Mouse (Mus musculus) forebrain, embryonic 13.5 days (tissue): ENCODE measurements around the gene Tespa1. TPM values are rescaled to one million over a fixed set of nuclear protein-coding genes. Genes with fewer than 3 reads are reported as not detected.
"Not testable (repeated sequence)": the region's sequence is repeated elsewhere in the genome, so short reads cannot be mapped to it uniquely, and the experiment has no call there.

Experiments
- ATAC-seq: fragments of 200-750 bp; cut with Nextera tagmentation; 2 replicates; pipeline ENCODE4 v1.8.0; 2017
- H3K27ac ChIP-seq: fragments of 300-500 bp; sonication (generic); 2 replicates; pipeline ENCODE4 v1.5.1; 2015; ENCODE audit warnings: inconsistent platforms, mild to moderate bottlenecking, moderate library complexity
- H3K27me3 ChIP-seq: fragments of 300-500 bp; sonication (generic); 2 replicates; pipeline ENCODE4 v1.6.1; 2015; ENCODE audit warnings: mild to moderate bottlenecking, inconsistent platforms
- H3K36me3 ChIP-seq: fragments of 300-500 bp; sonication (generic); 2 replicates; pipeline ENCODE4 v1.6.1; 2015; ENCODE audit warnings: mild to moderate bottlenecking, inconsistent platforms; ENCODE audit not compliant: poor library complexity, severe bottlenecking
- H3K4me1 ChIP-seq: fragments of 300-500 bp; sonication (generic); 2 replicates; pipeline ENCODE4 v1.6.1; 2015; ENCODE audit warnings: inconsistent platforms
- H3K4me2 ChIP-seq: fragments of 300-500 bp; sonication (generic); 2 replicates; pipeline ENCODE4 v1.6.1; 2015; ENCODE audit warnings: inconsistent platforms, mild to moderate bottlenecking, moderate library complexity
- H3K4me3 ChIP-seq: fragments of 300-500 bp; sonication (generic); 2 replicates; pipeline ENCODE4 v1.5.1; 2015; ENCODE audit warnings: mild to moderate bottlenecking, inconsistent platforms
- H3K9ac ChIP-seq: fragments of 300-500 bp; sonication (generic); 2 replicates; pipeline ENCODE4 v1.6.1; 2015; ENCODE audit warnings: mild to moderate bottlenecking, inconsistent platforms
- H3K9me3 ChIP-seq: fragments of 300-500 bp; sonication (generic); replicated peaks from 2 replicates; pipeline ENCODE4 v1.6.1; 2016; ENCODE audit warnings: inconsistent platforms
- WGBS: fragments of 180-500 bp; shearing (Covaris S2); methylation state at CpG from one replicate; pipeline ENCODE4 v1.1.7; 2015; 5-methylcytosine and 5-hydroxymethylcytosine counted together
- polyA plus RNA-seq: library from polyadenylated mRNA; unstranded; fragments of >200 nt; fragmentation: Nextera tagmentation; extraction: Ambion mirVana; gene quantifications from 2 replicates; pipeline ENCODE4 v1.2.1, GENCODE M21; 2015

Tespa1 gene
- polyA plus RNA-seq = not detected in 2 replicates

- H3K4me3 ChIP-seq = no peak within 1 kb of the TSS
- H3K9ac ChIP-seq = no peak within 1 kb of the TSS
- no peaks in the 10 kb centered on the region for H3K9me3 ChIP-seq
- WGBS = 88% methylated on average over 5 of the region's 5 CpGs
- no peak for ATAC-seq
- H3K4me2 ChIP-seq = no peak within 1 kb of the TSS
- no peaks in the 10 kb centered on the region for H3K36me3 ChIP-seq
- H3K4me1 ChIP-seq = no peaks in the 10 kb centered on the region
- H3K27me3 ChIP-seq = no peaks in the 10 kb centered on the region
- no peak within 1 kb of the TSS for H3K27ac ChIP-seq
Observed at GRCm38 (mm10) chr10:130322637-130323036, at the start of gene Tespa1. Gene Tespa1 (plus strand): TSS chr10:130322870.

DNA sequence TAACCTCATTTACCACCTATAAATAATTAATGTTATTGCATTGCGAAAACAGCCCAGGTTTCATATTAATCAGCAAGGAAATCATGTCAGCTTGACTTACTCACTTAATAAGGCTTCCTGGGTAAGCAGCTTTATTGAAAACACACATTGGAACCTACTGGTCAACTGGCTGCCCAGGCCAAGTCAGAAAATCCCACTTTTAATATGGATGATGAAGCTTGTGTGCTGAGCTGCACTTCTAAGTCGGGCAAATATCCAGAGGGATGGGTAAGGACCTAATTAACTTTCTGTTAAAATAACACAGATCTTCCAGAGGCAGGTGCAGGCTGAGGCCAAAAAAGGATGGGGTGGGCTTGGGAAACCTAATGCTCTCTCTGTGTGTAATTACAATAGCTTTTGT, 46.9 kb upstream of the Tespa1 start:
- no peak overlapping the region for H3K4me3 ChIP-seq
- H3K9me3 ChIP-seq = no peaks in the 10 kb centered on the region
- no peaks in the 10 kb centered on the region for H3K36me3 ChIP-seq
- H3K4me2 ChIP-seq = no peak overlapping the region
- no peaks in the 10 kb centered on the region for H3K27me3 ChIP-seq
- H3K27ac ChIP-seq = no peak overlapping the region
- no peak for ATAC-seq
- WGBS = 46% methylated on average over 2 of the region's 2 CpGs
- H3K4me1 ChIP-seq = peaks cover 10% of the 10 kb centered on the region; the same call in 1 of the 2 replicates
- no peak overlapping the region for H3K9ac ChIP-seq

GRCm38 (mm10) chr10:130276496-130276895, 46.2 kb upstream of the Tespa1 start:
- Histone ChIP-seq H3K4me1 (peaks cover 10% of the 10 kb centered on the region; the same call in 1 of the 2 replicates), H3K36me3 (no peaks in the 10 kb centered on the region), H3K27ac (no peak overlapping the region), H3K9me3 (no peaks in the 10 kb centered on the region), H3K9ac (no peak overlapping the region), H3K4me3 (no peak overlapping the region), H3K27me3 (no peaks in the 10 kb centered on the region), H3K4me2 (no peak overlapping the region)
- WGBS = 67% methylated on average over 2 of the region's 2 CpGs
- no peak for ATAC-seq

DNA sequence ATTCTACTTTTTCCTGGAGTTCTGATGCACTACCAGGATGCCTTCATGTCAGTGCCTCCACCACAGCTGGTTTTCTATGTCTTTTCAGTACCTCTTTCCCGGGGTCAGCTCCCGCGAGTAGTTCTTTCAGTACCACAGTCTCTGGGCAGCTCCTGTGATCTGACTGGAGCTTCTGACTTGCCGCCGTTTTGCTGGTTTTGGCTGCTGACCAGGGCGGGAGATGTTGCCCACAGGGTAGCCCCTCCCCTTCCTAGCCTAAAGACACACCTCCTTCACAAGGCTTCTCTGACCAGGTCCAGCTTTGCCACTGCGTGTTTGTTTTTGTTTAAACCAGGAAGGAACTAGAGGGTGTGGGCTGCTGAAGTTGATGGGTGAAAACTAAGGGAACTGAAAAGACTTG, 42.6 kb upstream of the Tespa1 start, which contains the start of gene Neurod4:
Gene Neurod4 (minus strand): TSS at position 175 of the 400 bp plus-strand sequence.
- no peak within 1 kb of the TSS for H3K27ac ChIP-seq
- peak; percentile 51; the same call in 1 of the 2 replicates for ATAC-seq

GRCm38 (mm10) chr10:130281982-130282449, 40.7 kb upstream of the Tespa1 start:
- H3K4me2 ChIP-seq = no peak overlapping the region
- no peak overlapping the region for H3K4me3 ChIP-seq
- WGBS = 11% methylated on average over 1 of the region's 1 CpGs
- no peak overlapping the region for H3K9ac ChIP-seq
- H3K36me3 ChIP-seq = no peaks in the 10 kb centered on the region
- peaks cover 5% of the 10 kb centered on the region; the same call in 1 of the 2 replicates for H3K4me1 ChIP-seq
- ATAC-seq = peak; percentile 71
- H3K27ac ChIP-seq = no peak overlapping the region
- H3K27me3 ChIP-seq = no peaks in the 10 kb centered on the region
- no peaks in the 10 kb centered on the region for H3K9me3 ChIP-seq

More for the DNA sequence above, 42.6 kb upstream of the Tespa1 start, which contains the start of gene Neurod4:
- no peaks in the 10 kb centered on the region for H3K36me3 ChIP-seq
- H3K4me1 ChIP-seq = peaks cover 10% of the 10 kb centered on the region; the same call in 1 of the 2 replicates
- H3K9me3 ChIP-seq = no peaks in the 10 kb centered on the region
- no peak within 1 kb of the TSS; the same call in 1 of the 2 replicates for H3K4me3 ChIP-seq
- H3K27me3 ChIP-seq = no peaks in the 10 kb centered on the region
- WGBS = 2% methylated on average over 7 of the region's 7 CpGs
- H3K9ac ChIP-seq = no peak within 1 kb of the TSS; the same call in 1 of the 2 replicates
- peak within 1 kb of the TSS; percentile 42 for H3K4me2 ChIP-seq

DNA sequence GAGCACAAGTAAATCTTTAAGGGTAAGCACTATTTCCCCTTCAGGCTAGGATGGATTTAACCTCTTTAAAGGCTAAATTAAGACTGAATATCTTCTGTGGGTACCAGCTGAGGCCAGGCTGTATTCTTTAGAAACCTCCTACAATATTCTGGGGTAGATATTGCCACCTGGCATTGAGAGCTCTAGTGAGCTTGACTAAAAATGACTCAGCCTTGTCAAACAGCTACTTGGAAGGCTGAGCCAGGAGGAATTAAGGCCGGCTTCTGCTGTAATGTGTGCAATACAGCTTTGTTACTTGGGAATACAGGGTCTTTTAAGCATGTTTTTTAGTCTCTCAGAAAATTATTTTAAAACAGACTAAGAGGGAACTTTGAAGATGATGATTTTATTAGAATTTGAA, 35.5 kb upstream of the Tespa1 start:
- no peak overlapping the region for H3K27ac ChIP-seq
- no peaks in the 10 kb centered on the region for H3K4me1 ChIP-seq
- H3K9ac ChIP-seq = no peak overlapping the region
- no peaks in the 10 kb centered on the region for H3K9me3 ChIP-seq
- no peaks in the 10 kb centered on the region for H3K36me3 ChIP-seq
- no peak overlapping the region for H3K4me2 ChIP-seq
- ATAC-seq = no peak
- no peaks in the 10 kb centered on the region for H3K27me3 ChIP-seq
- 60% methylated on average over 1 of the region's 1 CpGs for WGBS
- no peak overlapping the region for H3K4me3 ChIP-seq

DNA sequence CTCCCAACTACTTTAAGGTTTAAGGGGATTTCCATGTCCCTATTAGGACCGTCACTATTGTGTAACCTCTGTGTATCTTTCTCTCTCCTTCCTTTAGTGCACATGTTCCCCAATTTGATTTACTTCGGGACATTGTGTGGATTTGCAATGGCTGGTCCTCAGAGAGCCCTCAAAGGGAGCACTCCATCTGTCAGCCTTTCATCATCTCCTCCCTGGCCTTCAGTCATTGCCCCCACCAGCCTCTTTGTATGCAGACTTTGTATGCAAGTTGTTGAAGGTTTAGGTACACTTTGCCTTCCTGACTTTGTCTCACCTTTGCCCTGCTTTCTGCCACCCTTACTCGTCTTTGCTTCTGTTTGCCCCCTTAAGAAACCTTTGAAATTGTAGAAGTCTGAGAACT, 34.7 kb upstream of the Tespa1 start:
- Histone ChIP-seq H3K36me3 (no peaks in the 10 kb centered on the region), H3K4me3 (no peak overlapping the region), H3K9me3 (no peaks in the 10 kb centered on the region), H3K9ac (no peak overlapping the region), H3K27ac (no peak overlapping the region), H3K4me1 (no peaks in the 10 kb centered on the region), H3K27me3 (no peaks in the 10 kb centered on the region), H3K4me2 (no peak overlapping the region)
- ATAC-seq = no peak
- WGBS = 50% methylated on average over 3 of the region's 3 CpGs

- H3K27ac ChIP-seq = no peak overlapping the region
- peaks cover 13% of the 10 kb centered on the region for H3K4me1 ChIP-seq
- WGBS = 8% methylated on average over 3 of the region's 3 CpGs
Observed at GRCm38 (mm10) chr10:130293741-130294408, 28.8 kb upstream of the Tespa1 start.

DNA sequence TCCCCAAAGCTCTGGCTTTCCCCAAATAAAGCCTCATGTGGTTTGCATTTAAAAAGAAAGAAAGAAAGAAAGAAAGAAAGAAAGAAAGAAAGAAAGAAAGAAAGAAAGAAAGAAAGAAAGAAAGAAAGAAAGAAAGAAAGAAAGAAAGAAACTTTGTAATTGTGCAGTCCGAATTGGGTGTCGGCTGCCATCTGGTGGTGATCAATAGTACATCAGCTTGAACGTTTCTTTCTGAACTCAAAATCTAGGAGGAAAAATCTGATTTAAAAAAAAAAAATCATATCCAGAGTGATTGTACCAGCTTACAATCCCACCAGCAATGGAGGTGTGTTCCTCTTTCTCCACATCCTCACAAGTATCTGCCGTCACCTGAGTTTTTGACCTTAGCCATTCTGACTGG, 23.9 kb upstream of the Tespa1 start:
- H3K36me3 ChIP-seq, H3K9ac ChIP-seq, H3K27me3 ChIP-seq, H3K9me3 ChIP-seq, ATAC-seq, H3K27ac ChIP-seq, H3K4me3 ChIP-seq, H3K4me2 ChIP-seq, H3K4me1 ChIP-seq: not testable (repeated sequence)
- WGBS = 14% methylated on average over 4 of the region's 4 CpGs

More at GRCm38 (mm10) chr10:130293741-130294408, 28.8 kb upstream of the Tespa1 start:
- Histone ChIP-seq H3K27me3 (no peaks in the 10 kb centered on the region), H3K9me3 (no peaks in the 10 kb centered on the region), H3K4me3 (no peak overlapping the region), H3K4me2 (no peak overlapping the region), H3K9ac (no peak overlapping the region), H3K36me3 (no peaks in the 10 kb centered on the region)
- peak; percentile 88; the same call in 1 of the 2 replicates for ATAC-seq

DNA sequence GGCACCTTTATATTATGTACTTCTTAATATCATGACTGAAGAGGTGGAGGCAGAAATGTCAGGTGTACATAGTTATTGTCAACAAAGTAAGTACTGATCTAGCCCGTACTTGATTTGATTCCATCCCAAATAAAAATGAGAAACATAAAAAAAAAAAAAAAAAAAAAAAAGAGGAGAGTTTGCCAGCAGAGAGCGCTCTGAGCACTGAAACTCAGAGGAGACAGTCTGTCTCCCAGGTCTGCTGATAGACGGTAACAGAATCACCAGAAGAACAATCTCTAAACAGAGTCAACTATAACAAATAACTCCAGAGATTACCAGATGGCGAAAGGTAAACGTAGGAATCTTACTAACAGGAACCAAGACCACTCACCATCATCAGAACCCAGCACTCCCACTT, 18.5 kb upstream of the Tespa1 start:
- not testable (repeated sequence) for ATAC-seq, H3K27me3 ChIP-seq, H3K9ac ChIP-seq, H3K4me3 ChIP-seq, H3K4me1 ChIP-seq, H3K27ac ChIP-seq, H3K9me3 ChIP-seq, H3K4me2 ChIP-seq, H3K36me3 ChIP-seq
- WGBS = 84% methylated on average over 4 of the region's 5 CpGs

DNA sequence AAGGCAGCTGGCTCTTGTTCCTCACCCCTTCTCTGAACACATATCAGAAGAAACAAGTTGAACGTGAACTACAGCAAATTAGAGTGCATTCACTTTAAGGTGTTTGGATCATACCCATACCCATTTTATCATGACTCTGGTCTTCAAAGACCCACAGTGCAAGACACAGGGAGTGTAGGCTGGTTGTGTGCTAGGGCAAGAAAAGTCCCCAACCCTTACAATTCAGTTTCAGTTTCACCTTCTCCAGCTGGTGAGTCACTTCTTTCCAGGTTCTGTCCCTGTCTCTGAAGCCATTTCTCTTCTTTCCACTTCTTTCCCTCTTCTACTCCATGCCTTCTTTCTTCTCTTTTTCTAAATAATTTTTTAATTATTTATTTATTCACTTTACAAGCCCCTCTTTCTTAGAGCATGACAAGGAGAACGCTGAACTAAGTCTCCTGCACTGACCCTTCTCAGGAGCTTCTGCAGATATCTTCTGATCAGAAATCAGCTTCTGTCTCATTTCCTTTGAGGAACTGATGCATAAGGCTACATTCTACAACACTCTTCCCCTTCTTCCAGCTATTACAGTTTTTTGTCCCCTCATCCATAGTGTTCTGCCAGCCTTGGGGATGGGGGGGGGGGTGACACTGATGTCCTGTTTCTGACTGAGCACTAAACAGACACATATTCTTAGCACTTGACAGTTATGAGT, 11.0 kb upstream of the Tespa1 start:
- Histone ChIP-seq H3K27me3 (no peaks in the 10 kb centered on the region), H3K4me3 (no peak overlapping the region), H3K9me3 (no peaks in the 10 kb centered on the region), H3K4me1 (no peaks in the 10 kb centered on the region), H3K36me3 (no peaks in the 10 kb centered on the region), H3K9ac (no peak overlapping the region), H3K4me2 (no peak overlapping the region), H3K27ac (no peak overlapping the region)
- no peak for ATAC-seq
- 91% methylated on average over 2 of the region's 2 CpGs for WGBS

DNA sequence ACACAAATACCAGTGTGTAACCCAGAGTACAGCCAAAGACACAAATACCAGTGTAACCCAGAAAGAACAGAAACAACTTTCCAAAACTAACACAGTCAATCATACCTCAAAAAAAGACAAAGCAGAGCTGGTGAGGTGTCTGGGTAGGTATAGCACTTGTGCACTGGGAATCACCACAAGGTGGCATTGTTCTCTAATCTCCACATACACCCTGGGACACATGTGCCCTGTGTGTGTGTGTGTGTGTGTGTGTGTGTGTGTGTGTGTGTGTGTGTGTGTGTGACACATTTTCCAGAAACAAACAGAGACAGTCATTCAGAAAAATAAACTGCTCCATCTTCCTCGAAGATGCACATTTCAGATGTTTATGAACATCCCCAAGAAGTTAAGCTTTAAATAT, 9.1 kb upstream of the Tespa1 start:
- no peaks in the 10 kb centered on the region for H3K36me3 ChIP-seq
- no peak overlapping the region for H3K4me2 ChIP-seq
- H3K9ac ChIP-seq = no peak overlapping the region
- ATAC-seq = peak; percentile 51; the same call in 1 of the 2 replicates
- no peaks in the 10 kb centered on the region for H3K27me3 ChIP-seq
- no peaks in the 10 kb centered on the region for H3K9me3 ChIP-seq
- WGBS = 95% methylated on average over 1 of the region's 1 CpGs
- H3K4me1 ChIP-seq = no peaks in the 10 kb centered on the region
- no peak overlapping the region for H3K4me3 ChIP-seq
- no peak overlapping the region for H3K27ac ChIP-seq
